Mouse (Mus musculus) kidney, postnatal 14 days (tissue): ENCODE results near the gene Furin.

Source experiments
- DNase-seq: peaks from one replicate; pipeline ENCODE4 v3.0.0; 2022; ENCODE audit warnings: mixed read lengths

The Furin gene

GRCm38 (mm10) chr7:80339793-80340628 is 65.2 kb downstream of the Furin start:
- peak; percentile 98 for DNase-seq

GRCm38 (mm10) chr7:80339371-80339770 is 65.9 kb downstream of the Furin start:
- DNase-seq = peak; percentile 40
